Mouse (Mus musculus) retina, postnatal 1 day (tissue): ENCODE measurements around the gene Ntn4.

ENCODE experiments used
- DNase-seq: peaks from one replicate; pipeline ENCODE4 v3.0.0-alpha.2; 2012

Gene Ntn4

DNA sequence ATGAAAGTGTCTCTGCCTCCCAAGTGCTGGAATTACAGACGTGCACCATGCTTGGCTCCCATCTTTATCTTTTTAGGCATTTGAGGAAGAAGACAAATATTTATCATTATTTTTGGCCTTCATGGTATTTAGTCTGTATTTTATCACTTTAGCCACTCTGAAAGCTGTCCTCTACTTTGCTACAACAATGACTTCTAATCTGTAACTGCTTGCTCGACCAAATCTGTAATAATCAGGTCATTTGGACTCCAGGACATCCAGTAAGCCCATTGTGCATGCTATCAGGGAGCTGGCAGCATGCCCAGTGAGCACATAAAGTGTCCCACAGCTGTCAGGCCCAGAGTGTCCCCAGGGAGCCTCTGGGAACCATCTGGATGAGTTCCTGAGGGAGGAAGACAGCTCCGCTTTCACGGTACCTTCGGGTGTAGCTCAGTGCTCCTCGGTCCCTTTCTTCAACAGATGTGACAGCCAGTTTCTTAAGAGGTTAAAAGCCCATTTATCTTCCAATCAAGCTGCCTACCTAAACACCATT is 95.7 kb downstream of the Ntn4 start:
- peak; percentile 97 for DNase-seq

DNA sequence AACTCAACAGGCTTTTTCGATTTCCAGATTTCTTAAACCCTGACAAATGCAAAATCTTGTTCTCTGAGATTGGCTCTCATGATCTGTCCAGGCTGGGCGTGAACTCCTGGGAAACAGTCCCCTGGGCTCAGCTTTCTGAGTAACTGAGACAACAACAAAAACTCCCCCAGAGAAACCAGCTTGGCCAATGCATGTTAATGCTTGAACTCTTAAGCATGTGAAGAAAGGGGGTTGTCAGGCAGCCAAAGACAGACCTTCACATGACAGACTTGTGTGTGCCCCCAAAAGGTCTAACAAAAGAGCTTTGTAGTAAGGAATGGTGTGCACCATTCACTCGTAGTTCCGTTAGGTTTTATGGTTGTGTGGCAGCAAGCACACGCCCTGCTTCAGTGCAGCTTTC is 96.6 kb downstream of the Ntn4 start:
- DNase-seq: peak; percentile 30

DNA sequence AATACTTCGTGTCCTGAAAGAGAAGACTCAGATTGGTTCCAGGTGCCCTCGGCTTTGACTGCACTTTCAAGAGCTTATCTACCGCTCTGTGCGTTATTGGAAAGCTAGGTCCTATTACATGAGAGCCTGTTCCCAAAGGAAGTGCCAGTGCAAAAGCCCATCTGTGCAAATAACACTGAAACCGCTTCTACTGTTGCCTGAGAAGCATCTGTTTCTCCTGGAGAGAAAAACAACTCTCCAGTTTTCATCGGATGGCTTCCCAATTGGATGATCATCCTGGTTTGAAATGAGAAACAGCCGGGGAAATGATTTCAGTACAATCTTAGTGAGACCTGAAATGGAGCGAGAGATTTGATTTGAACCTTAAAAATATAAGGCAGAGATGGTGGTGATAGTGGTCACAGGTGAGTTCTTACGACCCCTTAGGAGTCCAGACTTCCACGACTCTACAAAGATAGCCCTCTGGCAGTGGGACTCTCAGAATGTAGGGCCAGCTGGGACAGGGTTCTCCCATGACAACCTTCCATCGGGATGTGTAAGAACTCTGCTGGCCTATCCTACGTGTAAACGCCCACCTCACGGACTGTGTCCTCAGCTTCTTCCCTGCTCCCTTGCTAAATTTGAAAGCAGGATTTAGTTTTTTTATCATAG is 101.1 kb downstream of the Ntn4 start:
- DNase-seq: no peak

DNA sequence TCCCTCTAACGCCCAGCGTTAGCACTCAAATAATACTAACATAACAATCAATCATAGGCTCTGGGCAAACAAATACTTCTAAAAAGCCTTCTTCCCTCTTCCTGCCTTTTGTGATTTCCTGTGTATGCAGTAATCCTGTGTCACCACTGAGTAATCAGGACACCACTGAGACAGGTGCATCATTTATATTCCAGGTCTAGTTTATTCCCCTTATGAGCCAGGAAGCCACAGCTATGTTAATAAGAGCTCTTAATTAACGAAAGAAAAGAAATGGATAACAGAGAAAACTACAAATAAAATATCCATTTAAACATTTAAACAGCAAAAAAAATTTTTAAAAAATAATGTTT is 101.6 kb downstream of the Ntn4 start:
- no peak for DNase-seq

DNA sequence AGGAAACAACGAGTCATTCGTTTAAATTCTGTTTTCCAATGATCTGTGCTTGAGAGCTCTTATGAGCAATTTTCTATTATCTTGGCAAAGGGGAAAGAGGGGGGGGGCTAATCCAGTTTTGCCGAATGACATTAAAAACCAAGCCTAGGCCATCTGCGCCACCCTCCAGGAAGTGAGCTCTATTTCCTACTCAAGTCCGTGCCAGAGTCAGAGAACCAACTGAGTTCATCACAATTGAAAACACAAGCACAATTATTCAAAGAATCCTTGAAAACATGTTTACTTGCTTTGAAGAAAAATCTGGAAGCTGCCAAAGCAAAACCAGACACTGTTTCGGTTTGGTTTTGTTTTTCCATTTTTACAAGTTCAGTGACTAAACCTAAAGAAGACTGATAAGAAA is 102.1 kb downstream of the Ntn4 start:
- DNase-seq: no peak

DNA sequence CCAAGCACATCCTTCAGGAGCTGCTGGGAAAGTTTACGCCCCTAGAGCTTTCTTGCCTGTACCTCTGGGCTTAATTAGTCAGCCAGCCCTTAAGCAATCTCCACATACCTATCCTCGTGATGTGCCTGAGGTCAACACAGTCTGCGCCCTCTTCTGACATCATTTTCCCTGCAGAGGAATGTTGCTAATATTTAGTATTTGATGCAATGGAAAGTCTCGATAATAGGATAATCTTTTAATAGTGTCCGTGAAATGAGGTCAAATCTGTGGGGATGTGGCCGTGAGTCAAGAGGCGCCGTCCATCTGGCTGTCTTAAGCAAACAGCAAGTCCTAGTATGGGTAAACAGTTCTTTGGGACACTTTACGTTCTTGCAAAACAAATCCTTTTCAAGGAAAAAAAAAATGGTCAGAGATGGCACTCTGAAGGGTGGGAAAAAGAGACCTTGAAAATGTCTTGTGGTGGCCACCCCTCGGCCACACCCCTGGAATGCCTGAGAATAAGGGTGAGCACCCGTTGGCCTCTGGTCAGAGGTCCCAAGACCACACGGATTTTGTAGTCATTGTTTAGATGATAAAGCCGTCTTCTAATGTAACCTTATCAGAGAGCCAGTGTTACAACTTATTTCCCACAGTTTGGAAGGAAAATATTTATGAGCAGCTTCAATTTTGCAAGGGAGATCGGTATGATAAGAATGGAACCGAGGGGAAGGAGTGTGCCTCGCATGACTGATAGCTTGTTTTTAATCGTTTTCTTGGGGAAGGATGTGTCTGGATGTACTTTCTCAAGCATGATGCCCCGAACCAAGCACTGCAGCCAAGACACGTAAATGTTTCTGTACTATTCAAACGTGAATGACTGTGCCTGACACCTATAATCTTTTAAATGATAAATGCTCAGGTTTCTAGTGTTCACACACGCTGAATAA is 109.0 kb downstream of the Ntn4 start:
- no peak for DNase-seq

DNA sequence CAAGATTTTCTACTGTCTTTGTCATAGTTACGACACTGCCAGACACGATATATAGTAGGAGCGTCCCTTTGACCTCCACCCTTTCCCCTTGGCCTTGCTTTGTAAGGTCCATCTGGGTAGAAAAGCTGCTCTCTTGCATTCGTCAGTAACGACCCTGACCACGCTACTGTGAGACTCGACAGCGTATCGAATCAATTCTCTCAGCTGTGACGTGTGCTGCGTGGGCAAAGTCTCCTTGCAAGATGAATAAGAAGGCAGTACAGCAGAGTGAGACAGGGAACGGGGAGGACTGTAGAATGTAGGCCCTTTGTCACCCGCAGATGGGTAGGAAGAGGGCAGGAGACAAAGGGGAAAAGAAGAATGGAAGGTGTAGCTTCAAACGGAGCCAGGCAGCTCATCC is 110.8 kb downstream of the Ntn4 start:
- DNase-seq: no peak

DNA sequence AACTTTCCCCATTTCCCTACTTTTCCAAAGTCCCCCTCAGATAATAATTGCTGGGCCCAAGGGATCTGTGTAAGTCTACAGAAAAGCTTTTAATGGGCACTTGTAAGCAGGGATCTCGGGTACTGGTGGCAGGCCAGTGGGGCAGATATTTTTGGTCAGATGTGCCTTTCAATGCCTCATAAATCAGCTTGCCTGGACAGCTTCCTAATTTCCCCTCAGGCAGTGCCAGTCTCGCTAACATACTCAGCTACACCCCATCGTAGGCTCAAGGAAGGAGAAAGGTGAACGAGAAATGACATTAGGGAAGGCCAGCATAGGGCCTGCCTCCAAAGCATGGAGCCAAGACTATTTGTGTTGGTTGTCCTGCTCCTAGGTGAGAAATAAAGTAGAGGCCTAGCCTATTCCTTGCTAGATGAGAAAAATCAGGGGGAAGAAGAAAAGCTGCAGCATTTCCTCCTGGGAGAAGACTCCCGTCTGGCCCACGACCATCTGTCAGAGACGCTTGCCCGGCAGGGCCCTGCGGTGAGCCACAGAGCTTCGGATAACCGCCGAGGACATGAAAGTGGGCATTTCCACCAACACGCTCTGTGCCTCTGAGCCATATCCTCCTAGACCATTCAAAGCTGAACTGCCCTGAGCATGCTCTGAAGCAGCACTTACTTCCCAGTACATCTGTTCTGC is 113.4 kb downstream of the Ntn4 start:
- no peak for DNase-seq

DNA sequence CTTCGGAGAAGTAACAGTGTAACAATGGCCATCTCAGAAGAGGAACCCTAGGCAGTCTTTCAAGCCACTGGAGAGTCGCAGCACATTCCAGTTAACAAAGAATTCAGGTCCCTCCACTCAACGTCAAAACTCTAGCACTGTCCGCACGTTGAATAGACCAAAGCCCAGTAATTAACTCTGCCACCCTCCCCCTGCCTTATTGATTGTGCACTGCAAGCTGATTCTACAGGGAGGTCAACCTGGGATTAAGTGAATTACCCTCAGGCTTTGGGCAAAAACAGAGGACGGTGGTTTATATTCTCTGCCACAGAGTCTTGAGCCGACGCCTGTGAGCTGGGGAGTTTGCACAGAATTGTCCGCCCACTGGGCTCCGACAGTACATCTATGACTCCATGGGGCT is 115.7 kb downstream of the Ntn4 start:
- DNase-seq: peak; percentile 77

DNA sequence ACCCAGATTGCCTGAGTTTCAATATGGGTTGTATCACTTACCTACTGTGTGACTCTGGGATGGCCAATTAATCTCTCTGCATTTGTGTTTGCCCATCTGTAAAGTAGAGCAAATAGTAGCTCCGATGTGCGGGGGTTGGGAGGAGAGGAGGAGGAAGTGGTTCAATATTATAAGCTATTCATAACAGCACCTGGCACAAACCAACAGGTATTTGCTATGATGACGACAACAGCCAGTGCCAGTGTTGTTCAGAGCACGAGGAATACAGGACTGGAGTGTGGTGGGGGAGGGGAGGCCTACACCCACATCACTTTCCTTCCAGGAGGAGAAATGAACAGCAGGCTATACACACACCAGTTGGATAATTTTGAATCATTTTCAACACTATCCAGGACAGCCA is 119.2 kb downstream of the Ntn4 start:
- DNase-seq: no peak

DNA sequence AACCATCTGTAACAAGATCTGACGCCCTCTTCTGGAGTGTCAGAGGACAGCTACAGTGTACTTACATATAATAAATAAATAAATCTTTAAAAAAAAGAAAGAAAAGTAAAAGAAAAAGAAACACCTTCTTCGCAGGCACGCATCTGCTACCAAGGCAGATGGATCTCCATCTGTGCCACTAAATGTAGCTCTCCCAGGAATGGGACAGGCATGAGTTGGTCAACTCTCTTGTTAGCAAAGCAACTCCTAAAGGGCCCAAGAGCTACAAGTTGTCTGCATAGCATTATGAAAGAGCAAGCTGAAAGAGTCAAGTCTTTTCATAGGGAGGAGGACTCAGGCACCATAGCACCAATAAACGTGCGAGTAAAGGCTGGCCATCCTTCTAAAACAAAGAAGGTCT is 119.9 kb downstream of the Ntn4 start:
- no peak for DNase-seq

DNA sequence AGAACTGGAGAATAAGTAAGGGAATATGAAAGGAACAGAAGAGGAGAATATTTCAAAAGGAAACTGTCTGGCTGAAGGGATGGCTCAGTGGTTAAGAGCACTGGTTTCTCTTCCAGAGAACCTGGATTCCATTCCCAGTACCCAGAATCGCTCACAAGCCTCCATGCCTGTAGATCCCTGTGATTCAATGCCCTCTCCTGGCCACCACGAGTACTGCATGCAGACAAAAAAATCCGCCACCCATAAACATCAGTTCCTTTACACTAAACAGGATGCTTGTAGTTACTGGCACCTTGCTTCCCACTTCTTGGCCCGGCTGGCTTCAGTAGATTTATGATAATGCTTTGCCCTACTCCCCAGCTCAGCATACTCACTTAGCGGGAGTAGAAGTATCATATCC is 122.6 kb downstream of the Ntn4 start:
- peak; percentile 45 for DNase-seq

DNA sequence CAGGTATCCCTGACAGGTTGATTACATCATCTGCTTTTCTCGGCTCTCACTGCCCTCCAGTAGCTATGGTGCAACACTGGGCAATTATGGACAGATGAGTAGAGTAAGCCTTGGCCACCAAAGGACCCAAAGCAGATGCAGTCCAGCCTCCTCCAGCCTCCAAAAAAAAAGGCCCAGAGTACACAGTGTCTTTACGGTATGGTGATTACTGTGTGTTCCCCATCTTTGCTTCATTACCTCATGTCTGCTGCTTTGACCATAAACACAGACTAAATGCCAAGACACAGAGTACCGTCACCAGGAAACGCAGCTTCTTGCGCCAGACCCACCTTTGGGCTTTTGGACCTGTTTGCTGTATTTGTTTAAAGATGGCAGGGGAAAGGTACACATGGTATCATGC is 125.7 kb downstream of the Ntn4 start:
- no peak for DNase-seq

DNA sequence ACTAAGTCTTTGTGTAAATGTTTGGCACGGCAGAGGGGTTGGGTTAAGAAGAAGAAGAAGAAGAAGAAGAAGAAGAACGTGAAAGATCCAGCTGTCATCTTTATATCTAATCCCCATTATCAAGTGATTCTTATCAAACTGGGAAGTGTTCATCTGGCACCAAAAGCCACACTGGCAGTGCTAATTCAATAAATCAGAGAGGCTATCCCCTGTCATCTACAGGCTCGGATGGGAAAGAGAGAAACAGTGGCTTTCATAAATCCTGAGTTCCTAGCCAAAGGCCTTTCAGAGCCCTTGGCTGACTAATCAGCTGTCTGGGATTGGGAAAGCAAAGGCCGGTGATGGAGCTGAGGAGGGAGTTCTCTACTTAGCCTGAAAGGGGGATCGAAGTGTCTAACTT is 126.8 kb downstream of the Ntn4 start:
- no peak for DNase-seq

DNA sequence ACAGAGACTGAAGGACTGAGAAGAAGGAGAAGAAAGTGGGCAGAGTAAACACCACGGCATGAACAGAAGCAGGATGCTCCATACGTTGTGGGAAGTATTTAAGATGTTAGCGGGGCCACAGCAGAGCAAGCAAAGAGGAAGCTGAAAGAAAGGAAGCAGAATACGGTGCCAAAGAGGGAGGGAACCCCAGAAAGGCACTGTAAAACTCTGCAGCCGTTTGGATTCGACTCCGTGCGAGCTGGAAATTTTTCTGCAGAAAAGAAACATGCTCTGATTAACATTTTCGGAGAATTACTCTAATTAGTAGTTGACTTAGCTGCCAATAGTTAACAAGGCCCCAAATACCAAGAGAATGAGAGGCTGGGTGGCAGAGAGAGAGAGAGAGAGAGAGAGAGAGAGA is 127.7 kb downstream of the Ntn4 start:
- no peak for DNase-seq

DNA sequence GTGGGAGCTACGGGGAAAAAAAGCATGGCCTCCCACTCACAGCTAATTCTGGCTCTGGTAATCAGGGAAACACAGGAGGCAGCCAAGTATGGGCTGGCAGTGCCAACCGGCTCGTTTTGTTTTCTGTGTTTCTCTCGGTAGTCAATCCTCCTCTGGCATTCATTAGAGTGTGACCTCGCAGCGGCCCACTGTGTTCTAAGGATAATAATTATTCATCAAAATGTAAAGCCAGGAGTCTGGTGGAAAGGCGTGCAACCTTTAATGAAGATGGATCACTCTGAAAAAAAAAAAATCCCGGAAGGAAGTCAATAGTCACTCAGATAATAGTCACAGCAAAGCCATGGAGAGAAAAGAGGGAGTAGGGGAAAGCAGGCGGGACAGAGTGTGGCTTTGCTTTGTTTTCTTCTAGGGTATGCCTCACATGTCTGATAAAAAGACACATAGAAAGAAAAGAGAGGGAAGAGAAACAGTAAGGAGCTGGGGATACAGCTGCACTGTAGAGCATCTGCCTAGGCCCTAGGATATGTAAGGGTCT is 131.5 kb downstream of the Ntn4 start:
- no peak for DNase-seq

DNA sequence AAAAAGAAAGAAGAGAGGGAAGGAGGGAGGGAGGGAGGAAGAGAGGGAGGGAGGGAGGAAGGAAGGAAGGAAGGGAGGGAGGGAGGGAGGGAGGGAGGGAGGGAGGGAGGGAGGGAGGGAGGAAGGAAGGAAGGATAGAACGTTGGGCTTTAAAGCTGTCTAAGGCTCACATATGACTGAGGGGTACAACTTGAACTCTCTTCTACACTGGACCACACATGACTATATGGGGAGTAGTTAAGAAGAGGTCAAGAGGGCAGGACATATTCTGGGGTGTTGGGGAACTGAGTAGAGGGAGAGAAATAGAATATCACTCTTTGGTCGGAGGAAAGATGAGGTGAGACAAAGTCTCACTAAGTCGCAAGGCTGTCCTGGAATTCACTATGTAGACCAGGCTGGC is 132.0 kb downstream of the Ntn4 start:
- no peak for DNase-seq

DNA sequence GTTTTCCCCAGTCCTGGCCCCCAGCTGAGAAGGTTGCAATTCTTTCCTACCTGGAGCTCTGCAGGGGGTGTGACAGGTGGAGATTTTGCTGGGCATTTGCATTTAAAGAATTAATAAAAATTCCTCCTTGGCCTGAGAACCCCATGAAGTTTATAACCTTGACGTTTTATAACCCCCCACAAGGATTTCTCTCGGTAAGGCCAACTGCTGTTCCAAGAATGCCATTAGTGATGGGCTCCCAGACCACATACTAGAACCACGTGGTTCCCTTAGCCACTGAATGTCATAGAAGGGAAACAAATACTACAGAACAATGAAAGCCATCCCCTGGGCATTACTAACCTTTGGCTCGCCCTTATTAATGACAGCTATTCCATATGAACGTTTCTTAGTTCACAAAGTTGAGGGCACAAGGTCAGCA is 136.3 kb downstream of the Ntn4 start:
- DNase-seq: no peak

DNA sequence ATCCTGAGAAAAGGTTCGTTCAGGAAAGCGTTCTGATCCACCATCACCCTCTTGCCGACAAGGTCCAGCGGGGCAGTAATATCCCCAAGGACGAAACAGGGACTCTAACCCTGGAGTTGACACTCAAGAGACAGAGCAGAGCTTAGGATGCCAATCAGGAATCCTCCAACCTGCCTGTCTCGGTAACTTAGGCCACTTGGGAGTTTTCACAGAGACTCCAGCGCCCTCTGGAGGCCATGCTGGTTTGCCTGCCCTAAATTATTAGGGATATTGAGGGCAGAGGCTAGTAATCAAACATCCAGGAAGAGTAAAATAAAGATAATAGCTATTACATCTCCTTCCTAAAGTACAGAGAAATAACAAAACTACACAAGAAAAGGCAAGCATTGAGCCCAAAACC is 136.9 kb downstream of the Ntn4 start:
- DNase-seq: peak; percentile 73

DNA sequence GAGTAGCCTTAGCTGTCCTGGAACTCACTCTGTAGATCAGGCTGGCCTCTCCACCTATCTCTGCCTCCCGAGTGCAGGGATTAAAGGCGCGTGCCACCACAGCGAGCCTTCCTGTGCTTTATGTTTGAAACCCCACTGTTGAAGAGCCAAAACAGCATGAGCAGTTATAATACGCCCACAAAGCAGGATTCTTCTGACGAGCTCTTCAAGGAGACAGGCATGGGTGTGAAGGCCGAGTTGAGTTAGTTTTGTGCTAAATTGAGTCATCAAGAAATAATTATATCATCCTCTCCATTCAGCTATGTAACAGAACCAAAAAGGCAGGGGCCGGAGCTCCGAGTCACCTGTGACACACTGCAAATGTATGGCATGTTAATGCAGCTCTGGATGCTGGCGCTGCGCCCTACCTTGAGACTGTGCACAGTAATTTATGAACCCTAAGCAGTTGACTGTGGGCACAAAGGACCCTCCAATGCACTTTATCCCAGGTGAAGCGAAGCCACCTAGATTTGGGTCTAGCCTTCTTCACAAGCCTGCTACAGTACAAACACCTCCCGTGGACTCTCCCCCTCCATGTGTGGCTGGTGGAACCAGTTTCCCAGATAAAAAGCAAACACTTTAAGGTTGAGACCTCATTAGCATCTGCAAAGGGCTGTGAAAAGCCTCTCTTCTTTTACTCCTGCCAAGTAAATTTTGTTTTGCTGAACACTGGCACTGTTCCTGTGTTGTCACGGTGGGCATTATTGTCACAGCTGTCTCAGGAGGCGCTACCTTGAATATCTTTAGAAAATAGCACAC is 142.9 kb downstream of the Ntn4 start:
- no peak for DNase-seq
